Mouse (Mus musculus) neural tube, embryonic 10.5 days (tissue): ENCODE data around the gene Tfpi2.

Experiments used
- DNase-seq: peaks from one replicate; pipeline ENCODE4 v3.0.0-alpha.2; 2017; ENCODE audit warnings: low spot score; ENCODE audit errors: extremely low spot score

Gene Tfpi2

GRCm38 (mm10) chr6:3916015-3916414 lies 72.7 kb downstream of the Tfpi2 start:
- no peak for DNase-seq
